21 mouse cellular contexts compared by ENCODE assay signal in the genomic region with DNA sequence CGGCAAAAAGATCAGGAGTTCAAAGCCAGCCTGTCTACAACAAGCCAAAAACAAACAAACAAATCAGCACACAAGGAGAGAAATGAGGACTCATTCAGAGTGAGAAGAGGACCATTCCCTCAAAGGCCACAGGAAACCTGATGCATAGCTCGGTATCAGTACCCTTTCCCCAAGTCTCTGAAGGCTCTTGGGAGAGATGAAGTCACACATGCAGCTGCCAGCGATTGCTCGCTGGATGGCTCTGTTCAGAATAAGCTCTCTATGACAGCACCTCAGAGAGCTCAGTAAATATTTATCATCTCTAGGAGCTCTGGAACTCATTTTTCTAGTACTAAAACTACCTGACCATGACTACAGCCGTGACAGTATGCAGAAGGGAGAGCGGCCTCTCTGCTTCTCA. TPM values are rescaled to one million over a fixed set of nuclear protein-coding genes. Genes with fewer than 3 reads are reported as not detected.
DNase-seq lines count a peak whose midpoint lies in the region; ATAC-seq and TF ChIP-seq lines count a peak whose summit lies in the region.
"Had no signal": no experiment of that assay in that cellular context is flagged by ENCODE, and none has a peak within 500 bp of the region (broad histone marks: within the 10 kb centered on the region; RNA-seq: fewer than 3 reads in every experiment).

No protein-coding gene starts in this region.

- no peak overlapping the region for H3K4me2 ChIP-seq in stomach, postnatal 0 days (replicated peaks; ENCODE audit: low read depth)
- H3K4me2 ChIP-seq: midbrain, embryonic 13.5 days had no signal

- no peak for TF ChIP-seq CTCF in kidney, adult 2 months (conservative IDR thresholded peaks at IDR 0.05; ENCODE audit: insufficient read depth, insufficient read length, low read depth, low read length)
- no peak for TF ChIP-seq CTCF in stomach, postnatal 0 days (IDR thresholded peaks at IDR 0.05; ENCODE audit: low read depth)

- H3K9ac ChIP-seq in stomach, postnatal 0 days (ENCODE audit: low read length) = no peak overlapping the region
- H3K9ac ChIP-seq: liver, embryonic 14.5 days; midbrain, embryonic 13.5 days had no signal

- H3K27me3 ChIP-seq in kidney, adult 2 months (replicated peaks; ENCODE audit: control insufficient read depth, insufficient read depth, low read length) = no peaks in the 10 kb centered on the region
- no peaks in the 10 kb centered on the region for H3K27me3 ChIP-seq in stomach, postnatal 0 days (ENCODE audit: control insufficient read depth, insufficient read depth, low read length)
- H3K27me3 ChIP-seq: midbrain, embryonic 13.5 days had no signal

- DNase-seq in gastrocnemius, adult 18-20 months (ENCODE audit: low spot score) = peak; percentile 46
- no peak for DNase-seq in gastrocnemius, postnatal 4 days (ENCODE audit: low spot score in 2 of 2)
- no peak for DNase-seq in kidney, adult 2 months
- DNase-seq in kidney, postnatal 36 days = no peak
- DNase-seq in lung, postnatal 25 days (ENCODE audit: low spot score) = peak; percentile 37
- no peak for DNase-seq in lung, postnatal 10 days
- no peak for DNase-seq in stomach, postnatal 0 days (ENCODE audit: low spot score)
- no peak for DNase-seq in right cerebral cortex, adult 2 months (ENCODE audit: low spot score in 2 of 2)
- DNase-seq: adrenal gland, postnatal 14 days; cerebellum, adult 2 months; heart, postnatal 4 days; left cerebral cortex, postnatal 4 days; retina, postnatal 1 day; thymus, postnatal 14 days had no signal

- H3K36me3 ChIP-seq in kidney, adult 2 months (ENCODE audit: control insufficient read depth, insufficient read depth, low read length) = no peaks in the 10 kb centered on the region; the same call in 1 of the 2 replicates
- no peaks in the 10 kb centered on the region; the same call in none of the 2 replicates for H3K36me3 ChIP-seq in stomach, postnatal 0 days (ENCODE audit: control insufficient read depth, insufficient read depth, low read length)

- no peak for TF ChIP-seq POLR2A in kidney, adult 2 months (IDR thresholded peaks at IDR 0.05; ENCODE audit: low read depth, low read length)

- H3K9me3 ChIP-seq in stomach, postnatal 0 days (ENCODE audit: control insufficient read depth, low read length) = no peaks in the 10 kb centered on the region
- H3K9me3 ChIP-seq: embryonic facial prominence, embryonic 10.5 days; midbrain, embryonic 13.5 days had no signal

- WGBS in kidney, adult 2 months = 77% methylated on average over 6 of the region's 6 CpGs
- WGBS in stomach, postnatal 0 days = 59% methylated on average over 6 of the region's 6 CpGs

- no peak overlapping the region for H3K4me3 ChIP-seq in kidney, adult 2 months (ENCODE audit: insufficient read depth, low read depth, low read length)
- H3K4me3 ChIP-seq in stomach, postnatal 0 days (ENCODE audit: low read depth, low read length) = no peak overlapping the region
- H3K4me3 ChIP-seq: embryonic facial prominence, embryonic 10.5 days; layer of hippocampus, adult 2 months; midbrain, embryonic 13.5 days had no signal

- H3K27ac ChIP-seq in kidney, adult 2 months (ENCODE audit: insufficient read depth, low read depth, low read length) = peak overlapping the region; percentile 51
- peak overlapping the region; percentile 35; the same call in 1 of the 2 replicates for H3K27ac ChIP-seq in stomach, postnatal 0 days (replicated peaks)
- H3K27ac ChIP-seq: embryonic facial prominence, embryonic 10.5 days; layer of hippocampus, adult 2 months; liver, embryonic 14.5 days; midbrain, embryonic 13.5 days had no signal

- ATAC-seq in stomach, postnatal 0 days (ENCODE audit: low FRiP score, low TSS enrichment) = no peak
- ATAC-seq: forebrain, embryonic 14.5 days; hindbrain, embryonic 16.5 days; intestine, postnatal 0 days; midbrain, embryonic 13.5 days had no signal

- no peak for TF ChIP-seq EP300 in stomach, postnatal 0 days (optimal IDR thresholded peaks at IDR 0.05)

- peaks cover 20% of the 10 kb centered on the region for H3K4me1 ChIP-seq in kidney, adult 2 months (ENCODE audit: control insufficient read depth, insufficient read depth, low read length)
- H3K4me1 ChIP-seq in stomach, postnatal 0 days (replicated peaks; ENCODE audit: control insufficient read depth, insufficient read depth) = 0 out of 2 replicates have a peak, but pooled peaks cover 6% of the 10 kb centered on the region

RNA-seq across cellular contexts. Expression of a gene that starts 5.2 kb away (rescaled TPM):
- 10 to 100 TPM; 13.6 to 16.1 TPM for total RNA-seq in gastrocnemius, adult 18-20 months (2021)
- total RNA-seq in gastrocnemius, postnatal 4 days (2021) = 10 to 100 TPM; 31.8 to 32.0 TPM
- polyA plus RNA-seq in kidney, adult 2 months (2012; rRNA removed) = 22.9 and 23.6 TPM in 2 replicates
- polyA plus RNA-seq in stomach, postnatal 0 days (2015; fragmentation: Nextera tagmentation; extraction: Ambion mirVana) = 9.2 and 9.7 TPM in 2 replicates

RNA-seq across cellular contexts. Expression of a gene that starts 37.5 kb away (rescaled TPM):
- 1 to 10 TPM; 6.0 to 7.1 TPM for total RNA-seq in gastrocnemius, adult 18-20 months (2021)
- 10 to 100 TPM; 25.9 to 26.4 TPM for total RNA-seq in gastrocnemius, postnatal 4 days (2021)
- 51.4 and 55.4 TPM in 2 replicates for polyA plus RNA-seq in kidney, adult 2 months (2012; rRNA removed)
- polyA plus RNA-seq in stomach, postnatal 0 days (2015; fragmentation: Nextera tagmentation; extraction: Ambion mirVana) = 3.0 and 3.6 TPM in 2 replicates

RNA-seq across cellular contexts. Expression of a gene that starts 38.4 kb away (rescaled TPM):
- total RNA-seq in gastrocnemius, adult 18-20 months (2021) = 1 to 10 TPM; 1.0 to 1.1 TPM
- total RNA-seq in gastrocnemius, postnatal 4 days (2021) = 1 to 10 TPM; 7.2 to 7.4 TPM
- polyA plus RNA-seq in kidney, adult 2 months (2012; rRNA removed) = 12.9 and 16.2 TPM in 2 replicates
- 4.7 and 5.3 TPM in 2 replicates for polyA plus RNA-seq in stomach, postnatal 0 days (2015; fragmentation: Nextera tagmentation; extraction: Ambion mirVana)

RNA-seq across cellular contexts. Expression of a gene that starts 47.7 kb away (rescaled TPM):
- 10 to 100 TPM; 25.2 to 26.7 TPM for total RNA-seq in gastrocnemius, adult 18-20 months (2021)
- total RNA-seq in gastrocnemius, postnatal 4 days (2021) = 10 to 100 TPM; 72.3 to 75.4 TPM
- 19.4 and 22.8 TPM in 2 replicates for polyA plus RNA-seq in kidney, adult 2 months (2012; rRNA removed)
- polyA plus RNA-seq in stomach, postnatal 0 days (2015; fragmentation: Nextera tagmentation; extraction: Ambion mirVana) = 55.9 and 57.6 TPM in 2 replicates

Comparison
In these comparisons a context has a peak if more than half of its experiments do, and no peak if none do; other contexts are left out.
1. DNase-seq: peak in gastrocnemius, adult 18-20 months (single experiment) and lung, postnatal 25 days (single experiment); none in gastrocnemius, postnatal 4 days (0 of 2), kidney, adult 2 months (single experiment), kidney, postnatal 36 days (0 of 2), lung, postnatal 10 days (single experiment), stomach, postnatal 0 days (single experiment) and right cerebral cortex, adult 2 months (0 of 2).